Mouse (Mus musculus) liver, embryonic 14.5 days (tissue): ENCODE results near the gene Zbtb8a.

ENCODE experiments used
- CTCF ChIP-seq: IDR thresholded peaks from 2 replicates; pipeline ENCODE4 v1.5.1; 2016; ENCODE audit warnings: antibody characterized with exemption, low read depth, control low read depth
- EP300 ChIP-seq: IDR thresholded peaks from 2 replicates; pipeline ENCODE4 v1.6.1; 2016; ENCODE audit warnings: antibody characterized with exemption, low read depth

GRCm38 (mm10) chr4:129304306-129304705 lies 73.6 kb downstream of the Zbtb8a start:
- TF ChIP-seq CTCF = no peak
- peak; percentile 51; the same call in 1 of the 2 replicates for TF ChIP-seq EP300
